Mouse (Mus musculus): Measurements from ENCODE around the gene Olfr412. TPM values are rescaled to one million over a fixed set of nuclear protein-coding genes. Genes with fewer than 3 reads are reported as not detected.
A peak's percentile ranks its signal among the peaks of the same experiment; 100 is the strongest.

Gene Olfr412
- polyA plus RNA-seq, 1 experiment from 2014 or later: not detected

DNA sequence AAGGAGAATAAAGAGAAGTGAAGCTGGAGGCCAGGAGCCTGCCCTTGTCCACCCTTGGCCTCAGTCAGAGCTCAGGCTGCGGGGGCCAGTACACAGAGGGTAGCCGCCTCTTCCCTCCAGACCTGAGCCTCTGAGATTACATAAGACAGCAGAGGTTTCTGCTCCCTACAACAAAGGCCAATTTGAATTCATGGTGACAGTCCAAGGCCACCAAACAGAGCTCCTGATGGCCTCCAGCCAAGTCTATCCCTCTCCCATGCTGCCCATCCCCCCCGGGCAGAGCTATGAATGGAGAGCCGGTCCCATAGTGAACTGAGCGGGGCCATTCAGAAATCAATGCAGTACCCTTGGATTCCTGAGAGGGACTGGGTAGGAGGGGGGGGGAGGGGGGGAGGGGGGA, 31.6 kb downstream of the Olfr412 start:
- Histone ChIP-seq H3K9me3 (no peaks in the 10 kb centered on the region), H3K27ac (replicated peaks) (no peak overlapping the region), H3K4me1 (replicated peaks) (peaks cover 4% of the 10 kb centered on the region; the same call in 1 of the 2 replicates), H3K36me3 (peaks cover 5% of the 10 kb centered on the region; the same call in 1 of the 2 replicates), H3K4me3 (no peak overlapping the region), H3K4me2 (no peak overlapping the region), H3K9ac (no peak overlapping the region), H3K27me3 (no peaks in the 10 kb centered on the region)
- ATAC-seq (ENCODE audit: low FRiP score, low read depth): peak; percentile 69
- 51% methylated on average over 5 of the region's 5 CpGs for WGBS

DNA sequence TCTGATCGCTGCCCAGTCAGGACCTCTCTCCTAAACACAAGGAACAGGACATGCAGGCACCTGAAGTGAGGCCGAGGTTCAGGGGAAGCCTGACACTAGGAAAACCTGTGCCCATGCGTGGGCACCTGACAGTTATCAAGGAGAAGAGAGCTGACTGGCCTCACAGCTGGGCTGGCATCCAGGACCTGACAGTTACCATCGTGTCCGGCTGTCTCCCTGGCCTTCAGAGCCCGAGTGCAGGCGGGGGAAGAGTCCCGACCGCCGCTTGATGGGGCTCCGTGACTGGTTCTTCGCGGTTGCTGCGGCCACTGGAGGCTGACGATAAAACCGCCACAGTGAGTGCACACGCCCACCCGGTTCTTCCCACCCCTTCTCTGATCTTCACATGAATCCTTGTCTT, 33.7 kb downstream of the Olfr412 start:
- Histone ChIP-seq H3K4me3 (no peak overlapping the region), H3K36me3 (0 out of 2 replicates have a peak, but pooled peaks cover 4% of the 10 kb centered on the region), H3K4me1 (replicated peaks) (peaks cover 11% of the 10 kb centered on the region; the same call in 1 of the 2 replicates), H3K9ac (no peak overlapping the region), H3K9me3 (no peaks in the 10 kb centered on the region), H3K27ac (replicated peaks) (no peak overlapping the region), H3K27me3 (no peaks in the 10 kb centered on the region), H3K4me2 (no peak overlapping the region)
- WGBS: 86% methylated on average over 18 of the region's 18 CpGs
- ATAC-seq (ENCODE audit: low FRiP score, low read depth): no peak

DNA sequence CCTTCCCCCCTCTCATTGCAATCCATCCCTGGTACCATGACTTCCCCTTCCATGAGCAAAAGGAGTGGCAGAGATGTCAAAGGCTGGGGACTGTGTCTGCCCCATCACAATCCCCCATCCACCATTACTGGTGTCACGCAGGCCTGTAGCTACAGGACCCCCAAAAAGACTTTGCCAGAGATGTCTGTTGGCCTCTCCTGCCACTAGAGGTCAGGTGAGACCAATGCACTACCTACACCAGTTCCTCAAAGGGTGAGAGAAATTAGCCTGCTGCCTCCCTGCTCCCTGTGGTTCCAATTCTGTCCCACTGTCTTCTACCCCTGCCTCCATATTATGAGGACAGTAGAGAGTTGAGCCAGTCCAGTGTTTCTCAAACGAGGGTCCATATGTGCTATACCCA, 40.3 kb downstream of the Olfr412 start:
- H3K4me1 ChIP-seq (replicated peaks): peaks cover 7% of the 10 kb centered on the region; the same call in 1 of the 2 replicates
- 0 out of 2 replicates have a peak, but pooled peaks have one; percentile 29 for ATAC-seq (ENCODE audit: low FRiP score, low read depth)
- WGBS: 59% methylated on average over 2 of the region's 2 CpGs

DNA sequence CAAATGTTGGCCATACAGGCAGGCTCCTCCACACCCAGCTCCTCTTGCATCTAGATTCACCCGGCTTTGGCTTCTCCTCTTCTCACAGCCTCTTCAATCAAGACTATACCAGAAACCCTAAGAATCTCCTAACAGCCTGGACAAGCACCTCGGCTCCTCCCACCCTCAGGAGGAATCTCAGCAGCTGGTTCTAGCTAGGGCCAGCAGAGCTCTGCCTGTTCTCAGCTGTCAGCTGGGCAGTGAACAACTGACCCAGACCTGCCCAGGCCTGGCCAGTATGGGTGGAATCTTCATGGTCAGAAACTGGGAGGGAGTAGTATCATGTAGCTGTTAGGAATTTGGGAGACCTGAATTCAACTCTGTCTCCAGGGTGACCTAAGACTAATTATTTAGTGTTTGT, 42.3 kb downstream of the Olfr412 start:
- Histone ChIP-seq H3K4me1 (replicated peaks) (peaks cover 16% of the 10 kb centered on the region), H3K36me3 (peaks cover 9% of the 10 kb centered on the region; the same call in 1 of the 2 replicates), H3K4me3 (no peak overlapping the region), H3K9ac (no peak overlapping the region), H3K9me3 (no peaks in the 10 kb centered on the region), H3K27me3 (no peaks in the 10 kb centered on the region), H3K27ac (replicated peaks) (no peak overlapping the region), H3K4me2 (no peak overlapping the region)
- 80% methylated on average over 2 of the region's 2 CpGs for WGBS
- ATAC-seq (ENCODE audit: low FRiP score, low read depth): no peak

More for the DNA sequence above, 40.3 kb downstream of the Olfr412 start:
- no peaks in the 10 kb centered on the region for H3K27me3 ChIP-seq
- H3K36me3 ChIP-seq: peaks cover 9% of the 10 kb centered on the region; the same call in 1 of the 2 replicates
- no peaks in the 10 kb centered on the region for H3K9me3 ChIP-seq
- no peak overlapping the region for H3K9ac ChIP-seq
- no peak overlapping the region for H3K27ac ChIP-seq (replicated peaks)
- no peak overlapping the region for H3K4me3 ChIP-seq
- no peak overlapping the region for H3K4me2 ChIP-seq

DNA sequence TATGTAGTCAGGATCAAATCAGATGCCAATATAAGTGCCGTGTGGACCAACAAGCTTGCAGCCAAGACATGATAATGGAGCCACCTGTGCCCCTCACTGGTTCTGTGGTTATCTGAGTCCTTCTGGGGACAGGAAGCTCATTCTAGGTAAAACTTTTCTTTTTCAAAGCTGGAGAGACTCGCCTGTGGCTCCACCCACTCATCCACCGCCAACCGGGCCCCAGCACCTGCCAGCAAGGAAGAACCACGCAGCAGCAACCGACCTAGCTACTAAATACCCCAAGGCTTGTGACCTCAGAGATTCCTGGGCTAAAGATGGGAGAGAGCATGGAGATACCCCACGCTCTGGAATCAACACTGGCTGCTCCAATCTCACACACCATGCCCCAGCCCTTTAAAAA, 43.3 kb downstream of the Olfr412 start:
- Histone ChIP-seq H3K27ac (replicated peaks) (no peak overlapping the region), H3K27me3 (no peaks in the 10 kb centered on the region), H3K4me2 (no peak overlapping the region), H3K36me3 (peaks cover 9% of the 10 kb centered on the region; the same call in 1 of the 2 replicates), H3K4me3 (no peak overlapping the region), H3K9ac (no peak overlapping the region), H3K4me1 (replicated peaks) (peaks cover 19% of the 10 kb centered on the region), H3K9me3 (no peaks in the 10 kb centered on the region)
- WGBS: 80% methylated on average over 7 of the region's 7 CpGs
- ATAC-seq (ENCODE audit: low FRiP score, low read depth): no peak

DNA sequence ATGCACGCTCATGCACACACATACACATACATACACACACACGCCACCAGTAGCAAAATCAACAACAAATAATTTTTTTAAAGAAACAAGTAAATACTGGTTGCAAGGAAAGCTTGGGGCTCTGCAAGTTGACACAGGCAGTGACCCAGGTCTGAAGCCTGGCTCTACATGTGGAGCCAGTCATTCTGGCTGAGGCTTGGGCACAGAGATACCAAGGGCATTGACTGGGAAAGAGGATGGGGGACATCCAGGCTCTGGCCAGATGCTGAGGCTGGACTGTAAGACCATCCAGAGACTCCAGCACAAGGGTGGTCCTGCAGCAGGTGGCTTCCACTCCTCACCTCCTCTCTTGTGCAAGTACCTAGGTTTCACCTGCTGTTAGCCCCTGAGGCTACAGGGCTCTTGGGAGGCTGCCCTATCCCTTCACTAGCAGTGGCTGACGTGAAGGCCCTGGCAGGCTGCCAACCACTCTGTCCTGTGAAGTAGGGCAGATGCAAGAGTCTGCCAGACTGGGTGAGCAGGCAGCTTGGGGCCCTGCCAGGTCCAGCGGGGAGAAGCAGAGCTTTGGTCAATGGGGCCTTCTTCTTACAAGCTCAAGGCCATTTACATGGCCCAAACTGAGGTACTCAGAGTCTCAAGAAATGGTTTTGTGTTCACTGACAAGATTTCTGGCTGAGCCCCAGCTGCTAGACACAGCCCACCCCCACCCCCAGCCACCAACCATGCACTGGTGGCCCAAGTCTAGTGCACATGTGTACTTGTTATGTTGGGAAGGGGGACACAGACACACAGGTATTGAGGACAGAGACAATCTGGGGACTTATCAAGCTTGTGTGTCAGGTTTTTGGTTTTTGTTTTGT, 46.9 kb downstream of the Olfr412 start:
- 56% methylated on average over 4 of the region's 4 CpGs for WGBS
- peak; percentile 89 for ATAC-seq (ENCODE audit: low FRiP score, low read depth)

DNA sequence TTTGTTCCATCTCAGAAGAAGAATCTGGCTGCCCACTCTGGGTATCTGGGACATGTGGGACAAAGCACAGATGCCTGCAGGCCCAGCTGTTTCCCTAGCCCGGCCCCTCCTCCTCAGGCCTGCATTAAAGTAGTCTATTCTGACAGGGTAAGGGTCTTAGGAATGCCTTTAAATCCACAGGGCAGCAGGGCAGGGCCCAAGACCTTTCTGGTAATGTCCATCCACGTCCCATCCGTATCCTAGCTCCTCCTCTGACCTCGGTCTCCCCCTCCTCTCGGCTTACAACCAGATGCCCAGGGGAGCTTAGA, 47.5 kb downstream of the Olfr412 start:
- Histone ChIP-seq H3K9ac (no peak overlapping the region), H3K4me3 (no peak overlapping the region), H3K36me3 (peaks cover 9% of the 10 kb centered on the region; the same call in 1 of the 2 replicates), H3K4me2 (no peak overlapping the region), H3K27me3 (no peaks in the 10 kb centered on the region), H3K4me1 (replicated peaks) (peaks cover 25% of the 10 kb centered on the region), H3K27ac (replicated peaks) (peak overlapping the region; percentile 67), H3K9me3 (no peaks in the 10 kb centered on the region)
- ATAC-seq (ENCODE audit: low FRiP score, low read depth): peak; percentile 13
- WGBS: 65% methylated on average over 5 of the region's 5 CpGs

More for the DNA sequence above, 46.9 kb downstream of the Olfr412 start:
- Histone ChIP-seq H3K9ac (no peak overlapping the region), H3K36me3 (peaks cover 9% of the 10 kb centered on the region; the same call in 1 of the 2 replicates), H3K4me3 (no peak overlapping the region), H3K4me2 (no peak overlapping the region), H3K27me3 (no peaks in the 10 kb centered on the region), H3K4me1 (replicated peaks) (peaks cover 25% of the 10 kb centered on the region), H3K27ac (replicated peaks) (peak overlapping the region; percentile 67), H3K9me3 (no peaks in the 10 kb centered on the region)

DNA sequence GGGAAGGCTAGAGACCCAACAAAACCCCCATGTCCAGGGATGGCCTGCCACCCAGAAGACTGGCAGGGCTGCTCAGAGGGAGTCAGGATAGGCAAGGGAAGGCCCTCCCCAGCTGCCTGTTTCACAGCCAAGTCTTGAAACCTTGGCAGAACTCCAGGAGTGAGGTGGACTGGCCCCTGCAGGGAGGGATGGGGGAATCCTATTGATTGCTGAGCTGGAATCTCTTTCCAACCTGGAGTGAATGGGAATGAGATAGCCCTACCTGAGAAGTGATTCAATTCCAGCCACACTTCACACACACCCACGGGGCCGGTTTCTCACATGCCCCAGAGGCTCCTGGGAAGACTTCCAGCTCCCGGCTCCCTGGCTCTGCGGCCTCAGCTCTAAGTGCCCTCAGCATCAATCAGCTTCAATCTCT, 47.9 kb downstream of the Olfr412 start:
- H3K9me3 ChIP-seq: no peaks in the 10 kb centered on the region
- H3K27ac ChIP-seq (replicated peaks): peak overlapping the region; percentile 67
- 28% methylated on average over 4 of the region's 4 CpGs for WGBS
- no peak overlapping the region for H3K4me3 ChIP-seq
- no peaks in the 10 kb centered on the region for H3K27me3 ChIP-seq
- peak; percentile 68 for ATAC-seq (ENCODE audit: low FRiP score, low read depth)
- peaks cover 25% of the 10 kb centered on the region for H3K4me1 ChIP-seq (replicated peaks)
- no peak overlapping the region for H3K9ac ChIP-seq
- H3K36me3 ChIP-seq: peaks cover 11% of the 10 kb centered on the region
- no peak overlapping the region for H3K4me2 ChIP-seq

DNA sequence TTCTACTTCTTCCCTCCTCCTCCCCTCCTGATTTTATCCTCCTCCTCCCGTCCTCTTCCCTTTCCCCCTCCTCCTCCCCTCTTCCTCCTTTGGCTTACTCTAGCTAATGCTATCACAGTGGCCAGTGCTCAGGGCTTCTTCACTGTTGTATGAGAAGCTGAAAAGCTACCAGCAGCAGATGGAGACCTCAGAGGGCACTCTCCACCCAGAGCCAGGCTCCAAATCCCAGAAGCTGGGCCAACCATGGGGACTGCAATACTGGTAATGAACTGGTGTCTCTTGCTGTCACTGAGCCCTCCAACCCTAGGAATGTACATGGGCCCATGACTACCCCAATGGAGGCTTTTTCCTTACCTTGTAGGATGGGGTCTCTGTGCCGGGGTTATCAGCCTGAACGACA, 50.1 kb downstream of the Olfr412 start:
- Histone ChIP-seq H3K36me3 (peaks cover 9% of the 10 kb centered on the region), H3K9ac (no peak overlapping the region), H3K4me1 (replicated peaks) (peaks cover 30% of the 10 kb centered on the region), H3K27ac (replicated peaks) (no peak overlapping the region), H3K9me3 (no peaks in the 10 kb centered on the region), H3K27me3 (no peaks in the 10 kb centered on the region), H3K4me2 (no peak overlapping the region), H3K4me3 (no peak overlapping the region)
- ATAC-seq (ENCODE audit: low FRiP score, low read depth): no peak
- WGBS: 64% methylated on average over 3 of the region's 3 CpGs

DNA sequence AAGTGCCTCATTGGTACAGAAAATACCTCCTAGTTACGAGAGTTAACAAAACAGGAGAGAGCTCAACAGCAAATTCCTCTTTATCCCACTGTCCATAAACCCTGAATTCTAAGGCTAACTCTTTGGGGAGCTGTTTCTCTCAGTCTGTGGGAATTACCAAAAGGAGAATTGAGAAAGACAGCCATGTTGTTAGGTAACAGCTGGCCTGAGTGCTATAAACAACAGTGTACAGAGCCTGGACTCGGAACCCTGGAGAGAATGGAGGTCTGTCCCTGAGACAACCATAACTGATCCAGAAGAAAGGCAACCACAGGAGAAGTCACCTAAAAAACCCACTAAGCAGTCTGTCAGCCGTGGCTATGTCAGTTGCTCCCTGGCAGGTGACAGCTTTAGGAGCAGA, 50.6 kb downstream of the Olfr412 start:
- ATAC-seq (ENCODE audit: low FRiP score, low read depth): no peak
- Histone ChIP-seq H3K9ac (no peak overlapping the region), H3K36me3 (peaks cover 6% of the 10 kb centered on the region; the same call in 1 of the 2 replicates), H3K4me1 (replicated peaks) (peaks cover 30% of the 10 kb centered on the region), H3K9me3 (no peaks in the 10 kb centered on the region), H3K4me2 (no peak overlapping the region), H3K27ac (replicated peaks) (no peak overlapping the region), H3K27me3 (no peaks in the 10 kb centered on the region), H3K4me3 (no peak overlapping the region)
- WGBS: 77% methylated on average over 3 of the region's 3 CpGs

DNA sequence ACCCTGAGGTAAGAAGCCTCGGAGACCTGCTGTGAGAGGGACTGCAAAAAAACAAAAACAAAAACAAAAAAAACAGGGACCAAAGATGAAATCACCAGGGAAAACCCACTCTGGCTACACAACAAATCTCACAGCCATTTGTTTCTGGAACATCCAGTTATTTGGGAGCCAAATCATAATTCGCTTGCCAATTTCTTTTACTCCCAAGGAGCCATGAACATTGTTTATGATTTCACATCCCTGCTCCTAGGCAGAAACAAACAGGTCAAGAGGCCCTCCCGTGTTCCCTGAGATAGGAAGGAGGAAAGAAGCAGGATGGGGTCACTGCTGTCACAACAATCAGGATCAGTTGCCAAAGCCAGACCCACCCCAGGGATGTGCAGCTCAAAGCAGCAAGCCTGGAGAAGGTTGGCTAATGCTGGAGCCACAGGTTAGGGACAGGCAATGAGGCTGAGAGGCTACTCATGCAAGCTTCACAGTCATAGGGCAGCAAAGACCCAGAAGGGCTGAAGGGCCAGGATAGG, 51.6 kb downstream of the Olfr412 start:
- ATAC-seq (ENCODE audit: low FRiP score, low read depth): no peak
- WGBS: 62% methylated on average over 3 of the region's 3 CpGs
- no peak overlapping the region for H3K27ac ChIP-seq (replicated peaks)
- H3K9ac ChIP-seq: no peak overlapping the region
- no peaks in the 10 kb centered on the region for H3K27me3 ChIP-seq
- H3K4me1 ChIP-seq (replicated peaks): peaks cover 28% of the 10 kb centered on the region
- H3K9me3 ChIP-seq: no peaks in the 10 kb centered on the region
- peaks cover 6% of the 10 kb centered on the region; the same call in 1 of the 2 replicates for H3K36me3 ChIP-seq
- H3K4me2 ChIP-seq: no peak overlapping the region
- H3K4me3 ChIP-seq: no peak overlapping the region

DNA sequence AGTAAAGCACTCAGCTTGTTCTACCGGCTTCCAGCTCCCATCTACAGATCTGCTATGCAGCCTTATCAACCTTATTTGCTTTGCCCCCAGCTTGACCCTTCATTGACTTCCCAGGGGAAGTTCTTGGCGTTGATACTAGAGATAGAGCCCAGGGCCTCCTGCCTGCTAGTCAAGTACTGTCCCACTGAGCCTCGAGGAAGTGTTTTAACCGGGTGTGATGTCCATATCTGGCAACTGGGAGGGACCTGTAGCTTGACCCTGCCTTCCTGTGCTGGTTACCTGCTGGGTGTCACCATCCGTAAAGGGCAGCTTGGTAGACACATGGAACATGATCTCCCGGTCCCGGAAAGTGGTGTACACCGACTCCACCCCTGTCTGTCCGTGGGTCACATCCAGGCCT, 52.2 kb downstream of the Olfr412 start:
- WGBS: 81% methylated on average over 9 of the region's 9 CpGs

More for the DNA sequence above, 52.2 kb downstream of the Olfr412 start:
- Histone ChIP-seq H3K27me3 (no peaks in the 10 kb centered on the region), H3K9ac (no peak overlapping the region), H3K9me3 (no peaks in the 10 kb centered on the region), H3K4me3 (no peak overlapping the region), H3K4me1 (replicated peaks) (peaks cover 22% of the 10 kb centered on the region), H3K36me3 (peaks cover 6% of the 10 kb centered on the region; the same call in 1 of the 2 replicates), H3K27ac (replicated peaks) (no peak overlapping the region), H3K4me2 (no peak overlapping the region)
- ATAC-seq (ENCODE audit: low FRiP score, low read depth): no peak
